Mouse (Mus musculus) erythroblast, embryonic 14.5 days (primary cell): Measurements from ENCODE around the gene Disp3. TPM values are rescaled to one million over a fixed set of nuclear protein-coding genes. Genes with fewer than 3 reads are reported as not detected.

ENCODE experiments used
- H3K27me3 ChIP-seq: 2 replicates; pipeline ENCODE4 v1.6.1; 2012; ENCODE audit warnings: inconsistent platforms; ENCODE audit not compliant: control insufficient read depth
- H3K36me3 ChIP-seq: 2 replicates; pipeline ENCODE4 v1.6.1; 2012; ENCODE audit warnings: mild to moderate bottlenecking, inconsistent platforms; ENCODE audit not compliant: control insufficient read depth
- H3K4me1 ChIP-seq: 2 replicates; pipeline ENCODE4 v1.6.1; 2012; ENCODE audit warnings: inconsistent platforms; ENCODE audit not compliant: control insufficient read depth
- H3K4me3 ChIP-seq: replicated peaks from 2 replicates; pipeline ENCODE3; 2012; ENCODE audit warnings: moderate library complexity, mild to moderate bottlenecking, inconsistent platforms
- H3K9me3 ChIP-seq: 2 replicates; pipeline ENCODE4 v1.6.1; 2012; ENCODE audit warnings: low read length, inconsistent platforms, mixed read lengths; ENCODE audit not compliant: control insufficient read depth
- GATA1 ChIP-seq: IDR thresholded peaks from 2 replicates; pipeline ENCODE4 v1.6.1; 2012; ENCODE audit warnings: low read length, inconsistent platforms, mixed read lengths
- TAL1 ChIP-seq: IDR thresholded peaks from 3 replicates; pipeline ENCODE4 v1.6.1; 2012; ENCODE audit warnings: low read length, inconsistent platforms, mixed read lengths
- polyA plus RNA-seq: library from polyadenylated mRNA; stranded (reverse); fragments of >175 nt; gene quantifications from 2 replicates; pipeline ENCODE4 v1.2.3, GENCODE M21; 2012

Gene Disp3
- polyA plus RNA-seq, 1 experiment: not detected

DNA sequence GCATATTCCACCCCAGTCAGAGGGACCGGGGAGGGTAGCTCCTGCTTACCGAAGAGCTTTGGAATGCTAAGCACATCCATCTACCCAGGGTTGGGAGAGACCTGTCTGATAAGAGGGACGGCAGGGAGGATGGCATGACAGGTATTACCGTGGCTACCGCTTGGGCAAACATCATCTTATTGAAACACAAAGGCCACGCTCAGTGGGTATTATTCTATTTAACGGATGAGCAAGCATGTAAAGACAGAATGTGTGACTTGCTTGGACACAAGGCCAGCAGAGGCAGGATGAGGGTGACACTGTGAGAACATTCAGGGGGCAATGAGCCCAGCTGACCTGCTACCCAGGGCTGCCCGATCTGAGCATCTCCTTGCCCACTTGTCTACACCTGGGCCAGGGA lies 51.1 kb downstream of the Disp3 start:
- H3K27me3 ChIP-seq: no peaks in the 10 kb centered on the region
- no peaks in the 10 kb centered on the region for H3K36me3 ChIP-seq
- no peaks in the 10 kb centered on the region for H3K4me1 ChIP-seq
- H3K9me3 ChIP-seq: no peaks in the 10 kb centered on the region
- no peak for TF ChIP-seq TAL1
- TF ChIP-seq GATA1: no peak
- H3K4me3 ChIP-seq: no peak overlapping the region

DNA sequence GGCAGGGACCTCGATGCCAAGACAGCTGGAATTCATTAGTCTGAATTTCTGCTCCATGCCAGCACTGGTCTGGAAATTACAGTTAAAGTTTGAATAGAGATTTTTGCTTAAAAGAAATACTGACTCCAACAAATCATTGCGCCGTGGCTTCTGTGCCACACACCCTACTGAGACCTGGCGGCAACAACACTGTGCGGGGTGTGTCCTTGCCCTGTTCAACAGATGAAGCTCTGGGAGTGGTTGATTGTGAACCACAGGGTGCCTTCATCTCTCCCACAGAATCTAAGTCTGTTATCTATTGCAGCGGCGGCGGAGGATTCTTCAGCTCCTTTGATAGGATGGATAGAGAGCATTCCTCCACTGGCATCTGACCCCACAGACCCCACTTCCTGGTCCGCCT lies 54.7 kb downstream of the Disp3 start:
- no peak overlapping the region for H3K4me3 ChIP-seq
- TF ChIP-seq GATA1: no peak
- no peak for TF ChIP-seq TAL1
- no peaks in the 10 kb centered on the region; the same call in 1 of the 2 replicates for H3K27me3 ChIP-seq
- H3K4me1 ChIP-seq: no peaks in the 10 kb centered on the region
- no peaks in the 10 kb centered on the region for H3K9me3 ChIP-seq
- H3K36me3 ChIP-seq: no peaks in the 10 kb centered on the region

DNA sequence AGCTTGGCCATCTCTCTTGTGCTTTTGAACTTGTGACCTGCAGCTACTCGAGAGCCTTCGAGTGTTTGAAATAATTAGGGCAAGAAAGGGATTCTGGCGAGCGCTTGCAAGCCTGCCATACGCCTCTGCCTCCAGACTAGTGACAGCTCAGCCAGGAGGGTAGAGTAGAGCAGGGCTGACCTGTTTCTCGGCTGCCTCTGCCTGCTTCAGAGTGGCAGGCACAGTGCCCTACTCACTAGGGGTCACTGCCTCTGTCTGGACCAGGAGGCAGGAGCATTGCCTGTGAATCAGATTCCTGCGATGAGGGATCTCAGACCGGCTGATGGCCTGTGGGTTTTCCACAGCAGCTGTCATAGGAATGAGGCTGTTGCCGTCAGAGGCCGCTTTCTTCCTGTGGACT lies 55.1 kb downstream of the Disp3 start:
- TF ChIP-seq GATA1: no peak
- no peak for TF ChIP-seq TAL1
- Histone ChIP-seq H3K36me3 (no peaks in the 10 kb centered on the region), H3K4me1 (no peaks in the 10 kb centered on the region), H3K4me3 (no peak overlapping the region), H3K27me3 (no peaks in the 10 kb centered on the region; the same call in 1 of the 2 replicates), H3K9me3 (no peaks in the 10 kb centered on the region)

DNA sequence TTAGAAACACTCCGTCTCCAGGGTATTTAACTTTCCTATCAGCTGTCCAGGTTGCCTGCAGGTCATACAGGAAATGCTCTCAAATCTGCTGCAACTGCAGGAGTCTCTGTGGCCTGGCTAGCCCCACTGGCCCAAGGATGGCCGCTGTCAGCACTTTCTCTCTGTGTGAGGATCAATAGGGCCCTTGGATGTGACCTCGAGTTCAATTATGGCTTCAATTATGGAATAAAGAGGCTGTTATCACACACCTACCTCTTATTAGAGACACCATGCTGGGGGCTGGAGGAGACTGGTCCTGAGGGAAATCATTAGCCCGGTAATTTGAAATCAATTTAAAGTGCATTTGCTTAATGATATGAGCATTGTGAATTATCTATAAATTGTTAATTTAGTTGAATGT lies 55.6 kb downstream of the Disp3 start:
- Histone ChIP-seq H3K9me3 (no peaks in the 10 kb centered on the region), H3K27me3 (no peaks in the 10 kb centered on the region; the same call in 1 of the 2 replicates), H3K36me3 (no peaks in the 10 kb centered on the region), H3K4me3 (no peak overlapping the region), H3K4me1 (no peaks in the 10 kb centered on the region)
- TF ChIP-seq TAL1 (no peak), GATA1 (no peak)

DNA sequence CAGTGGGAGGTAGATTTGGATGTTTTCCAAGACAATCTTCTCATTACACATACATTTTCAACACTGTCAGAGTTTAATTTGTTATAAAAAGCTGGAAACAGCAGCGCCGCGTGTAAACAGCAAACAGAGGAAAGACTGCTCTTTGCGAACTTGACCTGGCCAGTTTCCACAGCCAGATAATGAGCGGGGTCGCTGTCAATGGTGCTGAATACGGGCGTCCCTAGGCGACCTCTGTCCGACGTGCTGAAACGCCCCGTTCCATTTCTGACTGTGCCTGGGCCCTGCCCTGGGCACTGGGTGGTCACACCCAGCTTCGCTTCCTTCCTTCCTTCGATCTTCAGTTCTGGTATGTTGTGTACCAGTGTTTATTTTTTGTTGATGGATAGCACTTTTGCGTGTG lies 58.1 kb downstream of the Disp3 start:
- no peaks in the 10 kb centered on the region; the same call in 1 of the 2 replicates for H3K27me3 ChIP-seq
- H3K9me3 ChIP-seq: no peaks in the 10 kb centered on the region
- H3K36me3 ChIP-seq: no peaks in the 10 kb centered on the region
- H3K4me3 ChIP-seq: no peak overlapping the region
- TF ChIP-seq GATA1 (no peak), TAL1 (no peak)
- H3K4me1 ChIP-seq: no peaks in the 10 kb centered on the region

DNA sequence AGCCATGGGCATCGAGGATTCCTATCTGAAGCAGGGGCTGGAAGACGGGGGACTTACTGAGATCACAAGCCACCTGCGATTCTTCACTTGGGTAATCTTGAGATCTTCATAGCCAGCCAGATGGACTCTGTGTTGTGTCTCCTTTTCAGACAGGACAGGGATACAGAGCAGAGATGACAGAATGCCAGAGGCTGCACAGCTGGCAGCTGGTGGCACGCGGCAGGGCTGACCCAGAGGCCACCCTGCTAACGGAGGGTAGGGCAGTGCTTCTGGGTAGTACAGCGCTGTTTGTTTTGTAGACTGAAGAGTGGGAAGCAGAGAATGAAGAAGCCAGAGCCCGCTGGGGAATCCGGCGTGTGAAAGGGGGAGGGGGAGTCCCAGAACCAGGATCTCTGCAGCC lies 64.8 kb downstream of the Disp3 start:
- no peak for TF ChIP-seq TAL1
- no peak for TF ChIP-seq GATA1
- H3K36me3 ChIP-seq: no peaks in the 10 kb centered on the region
- H3K9me3 ChIP-seq: no peaks in the 10 kb centered on the region
- no peaks in the 10 kb centered on the region for H3K4me1 ChIP-seq
- no peak overlapping the region for H3K4me3 ChIP-seq
- H3K27me3 ChIP-seq: peaks cover 46% of the 10 kb centered on the region

DNA sequence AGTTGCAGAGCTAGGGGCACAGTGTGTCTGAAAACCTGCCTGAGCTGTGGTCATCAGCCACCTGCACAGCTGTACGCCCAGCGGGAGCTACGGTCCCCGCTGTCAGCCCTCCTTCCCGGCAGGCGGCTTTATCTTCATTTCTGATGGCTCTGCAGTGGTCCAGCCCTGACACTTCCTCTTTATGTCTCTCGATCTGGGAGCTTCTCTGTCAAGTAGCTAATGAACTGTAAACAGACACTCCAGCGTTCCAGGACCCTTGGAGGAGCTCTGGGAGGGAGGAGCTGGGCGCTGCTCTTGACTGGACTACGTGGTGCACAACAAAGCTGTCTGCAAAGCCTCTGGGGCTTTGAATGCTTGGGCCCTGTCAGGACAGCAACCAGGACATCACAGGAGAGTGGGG lies 67.1 kb downstream of the Disp3 start:
- TF ChIP-seq GATA1 (no peak), TAL1 (no peak)
- H3K27me3 ChIP-seq: peaks cover 49% of the 10 kb centered on the region
- H3K4me3 ChIP-seq: no peak overlapping the region
- no peaks in the 10 kb centered on the region for H3K9me3 ChIP-seq
- no peaks in the 10 kb centered on the region for H3K36me3 ChIP-seq
- no peaks in the 10 kb centered on the region for H3K4me1 ChIP-seq

DNA sequence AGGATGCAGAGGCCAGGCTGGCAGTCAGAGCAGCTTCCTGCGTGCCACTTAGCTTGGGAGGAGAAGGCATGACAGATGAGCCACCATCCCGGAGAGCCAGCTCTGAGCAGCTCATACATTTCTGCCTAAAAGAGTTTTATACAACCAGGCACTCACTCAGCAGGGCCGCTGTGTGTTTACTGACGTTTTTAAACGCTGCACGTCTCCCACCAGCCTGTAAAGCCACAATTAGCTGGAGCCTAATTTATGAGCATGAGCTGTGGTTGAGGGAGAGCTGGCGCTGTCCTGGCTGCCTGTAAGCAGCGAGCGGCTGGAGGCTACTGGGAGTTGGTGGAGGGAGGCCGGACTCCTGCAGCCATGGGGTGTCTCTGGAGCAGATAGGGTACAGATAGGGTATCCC lies 69.5 kb downstream of the Disp3 start:
- peaks cover 64% of the 10 kb centered on the region for H3K27me3 ChIP-seq
- no peak overlapping the region for H3K4me3 ChIP-seq
- H3K4me1 ChIP-seq: no peaks in the 10 kb centered on the region
- H3K36me3 ChIP-seq: no peaks in the 10 kb centered on the region
- no peaks in the 10 kb centered on the region for H3K9me3 ChIP-seq
- no peak for TF ChIP-seq GATA1
- no peak for TF ChIP-seq TAL1

DNA sequence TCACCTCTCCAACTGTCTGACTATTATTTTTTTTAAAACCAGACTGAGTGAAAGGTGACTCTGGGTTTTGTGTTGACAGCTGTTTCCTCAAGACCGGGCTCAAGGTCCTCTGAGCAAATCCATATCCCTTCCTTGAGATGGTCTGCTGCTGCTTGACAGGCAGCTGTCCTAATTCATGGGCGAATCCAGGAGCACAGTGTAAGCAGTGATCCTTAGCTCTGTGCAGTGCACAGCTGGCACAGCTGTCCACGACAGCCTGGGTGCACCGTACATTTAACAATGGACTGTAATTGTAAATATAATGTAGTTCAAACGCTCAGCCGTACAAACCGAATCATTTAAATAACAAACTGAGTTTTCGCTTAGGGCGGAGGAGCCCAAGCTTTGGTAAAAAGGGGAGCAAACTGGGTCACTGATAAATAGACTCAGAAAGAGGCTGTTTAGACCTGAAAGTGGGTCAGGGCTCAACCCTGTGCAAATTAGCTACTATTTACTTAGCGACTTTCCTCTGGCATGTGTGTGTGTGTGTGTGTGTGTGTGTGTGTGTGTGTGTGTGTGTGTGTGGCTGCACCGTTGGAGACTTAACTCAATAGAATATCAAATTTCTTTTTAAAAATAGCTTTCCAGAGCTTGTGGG lies 72.4 kb downstream of the Disp3 start:
- Histone ChIP-seq H3K36me3 (no peaks in the 10 kb centered on the region), H3K4me3 (no peak overlapping the region), H3K27me3 (peaks cover 56% of the 10 kb centered on the region), H3K9me3 (no peaks in the 10 kb centered on the region), H3K4me1 (no peaks in the 10 kb centered on the region)
- no peak for TF ChIP-seq TAL1
- TF ChIP-seq GATA1: no peak

DNA sequence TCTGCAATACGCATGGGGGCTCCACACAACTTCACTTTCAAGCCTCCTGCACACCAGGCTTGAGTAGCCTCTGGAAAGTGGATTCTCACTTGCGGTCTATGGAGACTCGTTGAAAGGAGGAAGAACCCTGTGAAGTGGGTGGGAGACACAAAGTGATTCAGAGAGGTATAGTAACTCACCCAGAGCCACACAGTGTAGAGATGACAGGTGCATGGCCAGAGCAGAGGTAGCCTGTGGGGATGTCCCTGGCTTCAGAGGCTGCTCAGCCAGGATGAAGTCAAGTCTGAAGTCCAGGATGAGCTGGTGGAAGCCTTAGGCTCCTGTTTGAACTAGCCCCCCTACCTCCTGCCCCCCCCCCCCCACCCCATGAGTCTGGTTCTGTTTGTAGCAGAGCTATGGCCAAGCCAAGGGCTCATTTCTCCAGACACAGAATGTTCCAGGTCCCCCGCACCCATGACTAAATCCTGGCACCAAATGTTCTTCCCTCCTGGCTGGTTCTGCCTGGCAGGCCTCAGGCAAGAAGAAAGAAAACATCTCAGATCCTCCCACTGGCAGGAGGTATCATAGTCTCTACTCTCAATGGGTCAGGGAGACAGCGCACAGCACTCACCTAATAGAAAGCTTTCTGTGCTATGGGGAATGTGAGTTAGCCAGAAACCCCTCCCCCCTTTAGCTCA lies 73.2 kb downstream of the Disp3 start:
- Histone ChIP-seq H3K27me3 (peaks cover 55% of the 10 kb centered on the region), H3K4me3 (no peak overlapping the region), H3K4me1 (no peaks in the 10 kb centered on the region), H3K36me3 (no peaks in the 10 kb centered on the region), H3K9me3 (no peaks in the 10 kb centered on the region; the same call in 1 of the 2 replicates)
- TF ChIP-seq TAL1 (no peak), GATA1 (no peak)
